Mouse (Mus musculus) kidney, postnatal 0 days (tissue): ENCODE data around the gene Ap1s3. TPM values are rescaled to one million over a fixed set of nuclear protein-coding genes. Genes with fewer than 3 reads are reported as not detected.

ENCODE experiments used
- ATAC-seq: fragments of 200-750 bp; cut with Nextera tagmentation; replicated peaks from 2 replicates; pipeline ENCODE4 v1.8.0; 2017; ENCODE audit warnings: low read depth, moderate number of reproducible peaks, moderate TSS enrichment, moderate library complexity; ENCODE audit not compliant: low FRiP score
- DNase-seq: peaks from one replicate; pipeline ENCODE4 v3.0.0-alpha.2; 2016; ENCODE audit warnings: low spot score
- H3K27ac ChIP-seq: fragments of 300-500 bp; sonication (generic); 2 replicates; pipeline ENCODE4 v1.5.1; 2014; ENCODE audit warnings: mild to moderate bottlenecking
- H3K27me3 ChIP-seq: fragments of 300-500 bp; sonication (generic); 2 replicates; pipeline ENCODE4 v1.6.1; 2014; ENCODE audit warnings: low read length, mixed read lengths; ENCODE audit not compliant: insufficient read depth
- H3K36me3 ChIP-seq: fragments of 300-500 bp; sonication (generic); 2 replicates; pipeline ENCODE4 v1.6.1; 2014; ENCODE audit warnings: low read length, mixed read lengths; ENCODE audit not compliant: insufficient read depth
- H3K4me1 ChIP-seq: fragments of 300-500 bp; sonication (generic); replicated peaks from 2 replicates; pipeline ENCODE4 v1.6.1; 2014; ENCODE audit warnings: antibody characterized with exemption, low read length, mixed read lengths; ENCODE audit not compliant: insufficient read depth
- H3K4me2 ChIP-seq: fragments of 300-500 bp; sonication (generic); 2 replicates; pipeline ENCODE4 v1.6.1; 2014; ENCODE audit warnings: mild to moderate bottlenecking, low read length, moderate library complexity, mixed read lengths
- H3K4me3 ChIP-seq: fragments of 300-500 bp; sonication (generic); replicated peaks from 2 replicates; pipeline ENCODE4 v1.5.1; 2014; ENCODE audit warnings: low read depth, low read length
- H3K9ac ChIP-seq: fragments of 300-500 bp; sonication (generic); 2 replicates; pipeline ENCODE4 v1.6.1; 2014; ENCODE audit warnings: low read depth, low read length
- H3K9me3 ChIP-seq: fragments of 300-500 bp; sonication (generic); replicated peaks from 2 replicates; pipeline ENCODE4 v1.6.1; 2016; ENCODE audit warnings: low read length, inconsistent platforms, mixed read lengths
- CTCF ChIP-seq: IDR thresholded peaks from 2 replicates; pipeline ENCODE4 v1.5.1; 2016; ENCODE audit warnings: antibody characterized with exemption, low read depth, mild to moderate bottlenecking, moderate library complexity
- WGBS: fragments of 180-500 bp; shearing (Covaris S2); extraction: QIAGEN DNeasy Blood & Tissue Kit; methylation state at CpG from one replicate; pipeline ENCODE4 v1.1.7; 2014; 5-methylcytosine and 5-hydroxymethylcytosine counted together
- polyA plus RNA-seq: library from polyadenylated mRNA; unstranded; fragments of >200 nt; fragmentation: Nextera tagmentation; extraction: Ambion mirVana; gene quantifications from 2 replicates; pipeline ENCODE4 v1.2.1, GENCODE M21; 2015

Gene Ap1s3
- polyA plus RNA-seq, 1 experiment from 2014 or later = 0.97 TPM

DNA sequence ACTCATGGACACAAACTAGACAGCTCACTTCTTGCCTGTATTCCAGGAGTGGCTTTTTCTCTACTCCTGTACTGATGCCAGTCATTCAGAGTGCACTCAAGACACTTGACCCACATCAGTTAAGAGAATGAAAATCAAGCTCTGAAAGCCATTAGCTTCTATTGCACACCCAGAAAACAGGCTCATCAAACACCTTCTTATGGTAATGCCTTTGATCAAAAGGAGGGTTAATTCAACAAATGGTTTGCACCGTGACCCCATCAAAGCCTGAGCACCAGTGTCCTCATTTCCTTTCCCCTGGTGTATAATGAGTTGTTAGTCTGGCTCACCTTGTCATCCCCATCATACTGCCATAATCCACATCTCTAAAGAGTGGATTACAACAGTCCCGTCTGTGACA lies 69.3 kb downstream of the Ap1s3 start:
- no peaks in the 10 kb centered on the region for H3K27me3 ChIP-seq
- H3K9me3 ChIP-seq = no peaks in the 10 kb centered on the region
- H3K9ac ChIP-seq = no peak overlapping the region
- no peak for TF ChIP-seq CTCF
- no peak for DNase-seq
- H3K4me2 ChIP-seq = no peak overlapping the region
- H3K4me1 ChIP-seq = no peaks in the 10 kb centered on the region
- no peaks in the 10 kb centered on the region for H3K36me3 ChIP-seq
- no peak for ATAC-seq
- H3K4me3 ChIP-seq = no peak overlapping the region
- 41% methylated on average over 2 of the region's 2 CpGs for WGBS
- H3K27ac ChIP-seq = no peak overlapping the region

DNA sequence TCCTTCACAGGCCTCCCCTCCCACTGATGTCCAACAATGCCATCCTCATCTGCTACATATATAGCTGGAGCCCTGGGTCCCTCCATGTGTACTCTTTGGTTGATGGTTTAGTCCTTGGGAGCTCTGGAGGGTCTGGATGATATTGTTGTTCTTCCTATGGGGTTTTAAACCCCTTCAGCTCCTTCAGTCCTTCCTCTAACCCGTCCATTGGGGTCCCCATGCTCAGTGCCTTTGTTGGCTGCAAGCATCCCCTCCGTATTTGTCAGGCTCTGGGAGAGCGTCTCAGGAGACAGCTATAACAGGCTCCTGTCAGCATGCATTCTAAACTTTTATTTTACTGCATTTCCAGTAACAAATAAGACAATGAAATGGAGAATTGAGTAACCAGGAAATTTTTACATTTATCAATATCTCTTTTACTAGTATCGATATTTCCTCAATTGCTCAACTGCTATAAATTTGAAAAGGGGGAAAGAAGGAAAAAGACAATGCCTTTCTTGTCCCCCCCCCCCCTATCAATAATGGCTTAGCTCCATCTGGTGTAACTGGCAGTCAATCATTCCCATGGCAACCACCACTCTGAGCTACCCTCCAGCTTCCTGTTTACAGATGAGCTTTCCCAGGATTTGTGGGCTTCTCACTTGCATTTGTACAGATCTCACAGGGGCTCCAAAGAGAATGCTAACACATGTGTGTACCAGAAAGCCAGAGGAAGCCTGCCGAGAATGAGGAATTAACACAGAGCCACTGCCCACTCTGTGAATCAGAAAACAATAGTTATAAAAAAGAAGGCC lies 73.2 kb downstream of the Ap1s3 start:
- H3K4me2 ChIP-seq = no peak overlapping the region
- no peak for DNase-seq
- no peak overlapping the region for H3K27ac ChIP-seq
- H3K36me3 ChIP-seq = no peaks in the 10 kb centered on the region
- ATAC-seq = no peak
- H3K4me1 ChIP-seq = no peaks in the 10 kb centered on the region
- H3K27me3 ChIP-seq = no peaks in the 10 kb centered on the region
- no peak for TF ChIP-seq CTCF
- no peak overlapping the region for H3K4me3 ChIP-seq
- no peak overlapping the region for H3K9ac ChIP-seq
- H3K9me3 ChIP-seq = no peaks in the 10 kb centered on the region
- WGBS = 68% methylated on average over 5 of the region's 5 CpGs

DNA sequence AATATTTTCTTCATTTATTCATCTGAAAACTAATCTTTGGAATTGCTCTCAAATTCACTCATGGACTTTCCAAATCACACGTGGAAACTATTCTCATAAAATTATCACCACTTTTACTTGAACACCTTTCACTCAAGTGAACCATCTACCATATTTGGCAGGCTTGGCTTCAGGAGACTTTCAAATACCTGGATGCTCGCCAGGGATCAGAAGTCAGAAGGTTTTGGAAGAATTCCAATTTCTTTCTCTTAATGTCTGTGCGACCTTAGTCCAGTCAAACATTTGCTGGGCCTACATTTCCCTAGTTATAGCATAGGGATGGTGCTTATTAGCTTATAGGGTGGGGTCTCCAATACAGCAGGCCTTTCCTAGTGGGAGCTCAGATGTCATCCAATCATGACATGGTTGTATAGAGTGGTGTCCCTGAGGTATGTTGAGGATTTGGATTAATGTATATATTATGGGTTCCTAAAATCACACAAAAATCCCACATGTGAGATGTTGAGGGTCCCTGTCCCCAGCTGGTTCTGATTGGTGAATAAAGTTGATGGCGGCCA lies 79.0 kb downstream of the Ap1s3 start:
- no peak for ATAC-seq
- no peaks in the 10 kb centered on the region for H3K4me1 ChIP-seq
- no peak overlapping the region for H3K4me2 ChIP-seq
- H3K9ac ChIP-seq = no peak overlapping the region
- no peak for DNase-seq
- no peak overlapping the region for H3K27ac ChIP-seq
- no peaks in the 10 kb centered on the region for H3K27me3 ChIP-seq
- 53% methylated on average over 4 of the region's 4 CpGs for WGBS
- H3K36me3 ChIP-seq = no peaks in the 10 kb centered on the region
- no peak overlapping the region for H3K4me3 ChIP-seq
- TF ChIP-seq CTCF = no peak
- H3K9me3 ChIP-seq = no peaks in the 10 kb centered on the region

DNA sequence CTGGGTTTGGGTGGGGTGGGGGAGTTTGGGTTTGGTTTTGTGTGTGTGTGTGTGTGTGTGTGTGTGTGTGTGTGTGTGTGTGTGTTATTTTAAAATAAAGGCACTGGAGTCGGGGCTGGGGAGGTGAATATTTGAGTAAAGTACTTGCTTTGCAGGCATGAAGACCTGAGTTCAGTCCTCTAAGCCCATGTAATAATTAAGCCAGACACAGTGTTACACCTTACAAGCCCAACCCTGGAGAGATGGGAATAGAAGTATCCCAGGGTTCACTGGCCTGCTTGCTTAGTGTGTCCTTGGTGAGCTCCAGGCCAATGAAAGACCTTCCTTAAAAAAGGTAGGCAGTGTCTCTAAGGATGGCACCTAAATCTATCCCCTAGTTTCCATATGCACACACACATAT lies 80.7 kb downstream of the Ap1s3 start:
- no peak for DNase-seq
- Histone ChIP-seq H3K9me3 (no peaks in the 10 kb centered on the region), H3K36me3 (no peaks in the 10 kb centered on the region), H3K9ac (no peak overlapping the region), H3K4me2 (no peak overlapping the region), H3K4me1 (no peaks in the 10 kb centered on the region), H3K27me3 (no peaks in the 10 kb centered on the region), H3K4me3 (no peak overlapping the region), H3K27ac (no peak overlapping the region)
- ATAC-seq = no peak
- 79% methylated on average over 1 of the region's 1 CpGs for WGBS
- no peak for TF ChIP-seq CTCF

DNA sequence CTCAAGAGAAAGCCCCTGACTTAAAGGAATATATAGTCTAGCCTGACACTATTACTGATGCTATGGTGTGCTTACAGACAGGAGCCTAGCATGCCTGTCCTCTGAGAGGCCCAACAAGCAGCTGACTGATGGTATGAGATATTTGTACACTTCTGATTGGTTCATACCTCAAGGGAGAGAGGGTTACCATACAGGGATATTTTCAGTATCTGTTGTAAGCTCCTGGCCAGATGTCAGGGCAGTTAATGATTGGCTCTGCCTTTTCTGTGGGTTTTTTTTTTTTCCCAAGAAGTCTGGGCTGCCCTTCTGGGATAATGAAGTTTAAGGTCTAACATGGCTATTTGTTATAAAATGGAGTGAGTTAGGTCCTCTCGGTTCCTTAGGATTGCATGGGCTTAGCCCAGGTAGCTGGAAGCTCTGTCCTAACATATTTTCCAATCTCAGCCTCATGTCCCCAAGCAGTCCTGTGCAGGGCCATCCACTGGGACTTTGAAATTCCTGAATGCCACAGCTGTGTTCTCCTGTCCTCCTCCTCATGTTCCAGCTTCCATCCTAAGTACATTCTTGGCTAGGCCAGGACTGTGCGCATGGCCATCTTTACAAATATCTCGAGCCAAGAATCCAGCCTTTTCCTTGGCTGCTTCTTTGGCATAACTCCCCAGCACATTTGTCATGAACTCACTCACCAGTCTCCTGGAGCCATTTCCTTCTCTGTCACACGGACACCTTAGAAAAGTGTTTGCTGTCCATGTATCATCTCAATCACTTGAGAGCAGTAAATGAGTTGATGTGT lies 81.6 kb downstream of the Ap1s3 start:
- 65% methylated on average over 4 of the region's 4 CpGs for WGBS
- Histone ChIP-seq H3K27ac (no peak overlapping the region), H3K36me3 (no peaks in the 10 kb centered on the region), H3K9me3 (no peaks in the 10 kb centered on the region), H3K27me3 (no peaks in the 10 kb centered on the region), H3K4me1 (no peaks in the 10 kb centered on the region), H3K4me3 (no peak overlapping the region), H3K9ac (no peak overlapping the region), H3K4me2 (no peak overlapping the region)
- no peak for ATAC-seq
- no peak for DNase-seq
- no peak for TF ChIP-seq CTCF

DNA sequence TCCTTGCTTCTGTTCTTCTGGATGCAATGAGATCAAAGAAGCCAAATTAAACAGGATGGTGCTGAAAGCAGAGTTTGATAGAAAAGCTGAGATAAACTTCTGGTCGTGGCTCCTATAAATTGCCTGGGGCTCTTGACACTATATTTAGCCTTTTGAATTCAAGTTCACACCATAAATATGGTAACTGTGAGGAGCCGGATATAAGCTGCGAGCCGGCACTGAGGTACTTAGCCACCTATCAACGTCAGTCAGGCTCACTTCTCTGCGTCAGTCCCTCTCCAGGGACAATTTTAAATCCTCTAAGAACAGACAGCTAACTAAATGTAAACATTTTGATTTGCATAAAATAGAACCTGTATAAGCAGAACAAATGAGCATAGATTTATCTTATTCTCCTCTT lies 82.3 kb downstream of the Ap1s3 start:
- H3K27me3 ChIP-seq = no peaks in the 10 kb centered on the region
- no peak overlapping the region for H3K4me3 ChIP-seq
- no peak overlapping the region for H3K27ac ChIP-seq
- 46% methylated on average over 6 of the region's 6 CpGs for WGBS
- ATAC-seq (no peak), DNase-seq (no peak)
- H3K4me2 ChIP-seq = no peak overlapping the region
- no peaks in the 10 kb centered on the region for H3K9me3 ChIP-seq
- no peak for TF ChIP-seq CTCF
- no peaks in the 10 kb centered on the region for H3K36me3 ChIP-seq
- H3K4me1 ChIP-seq = no peaks in the 10 kb centered on the region
- no peak overlapping the region for H3K9ac ChIP-seq
